Mouse (Mus musculus) heart, embryonic 13.5 days (tissue): ENCODE results near the gene Crip1. TPM values are rescaled to one million over a fixed set of nuclear protein-coding genes. Genes with fewer than 3 reads are reported as not detected.
"Not testable (repeated sequence)": the region's sequence is repeated elsewhere in the genome, so short reads cannot be mapped to it uniquely, and the experiment has no call there.

Experiments used
- ATAC-seq: fragments of 200-750 bp; cut with Nextera tagmentation; 2 replicates; pipeline ENCODE4 v1.8.0; 2017; ENCODE audit warnings: moderate TSS enrichment; ENCODE audit not compliant: insufficient number of reproducible peaks, low FRiP score, low TSS enrichment; ENCODE audit errors: extremely low read depth
- H3K27ac ChIP-seq: fragments of 300-500 bp; sonication (generic); replicated peaks from 2 replicates; pipeline ENCODE4 v1.5.1; 2015; ENCODE audit warnings: moderate library complexity, mild to moderate bottlenecking, inconsistent platforms
- H3K27me3 ChIP-seq: fragments of 300-500 bp; sonication (generic); replicated peaks from 2 replicates; pipeline ENCODE4 v1.6.1; 2015; ENCODE audit warnings: mild to moderate bottlenecking, inconsistent platforms
- H3K36me3 ChIP-seq: fragments of 300-500 bp; sonication (generic); 2 replicates; pipeline ENCODE4 v1.6.1; 2015; ENCODE audit warnings: mild to moderate bottlenecking, inconsistent platforms
- H3K4me1 ChIP-seq: fragments of 300-500 bp; sonication (generic); 2 replicates; pipeline ENCODE4 v1.6.1; 2015; ENCODE audit warnings: inconsistent platforms
- H3K4me2 ChIP-seq: fragments of 300-500 bp; sonication (generic); 2 replicates; pipeline ENCODE4 v1.6.1; 2015; ENCODE audit warnings: inconsistent platforms, mild to moderate bottlenecking, moderate library complexity
- H3K4me3 ChIP-seq: fragments of 300-500 bp; sonication (generic); 2 replicates; pipeline ENCODE4 v1.5.1; 2015; ENCODE audit warnings: moderate library complexity, mild to moderate bottlenecking, inconsistent platforms
- H3K9ac ChIP-seq: fragments of 300-500 bp; sonication (generic); 2 replicates; pipeline ENCODE4 v1.6.1; 2015; ENCODE audit warnings: inconsistent platforms, mild to moderate bottlenecking, moderate library complexity
- H3K9me3 ChIP-seq: fragments of 300-500 bp; sonication (generic); 2 replicates; pipeline ENCODE4 v1.6.1; 2016; ENCODE audit warnings: inconsistent platforms
- whole genome bisulfite sequencing: fragments of 180-500 bp; shearing (Covaris S2); methylation state at CpG from one replicate; pipeline ENCODE4 v1.1.7; 2015; ENCODE audit warnings: mixed read lengths; 5-methylcytosine and 5-hydroxymethylcytosine counted together
- polyA plus RNA-seq: library from polyadenylated mRNA; unstranded; fragments of >200 nt; fragmentation: Nextera tagmentation; extraction: Ambion mirVana; gene quantifications from 2 replicates; pipeline ENCODE4 v1.2.1, GENCODE M21; 2015

Crip1 gene
- polyA plus RNA-seq, 1 experiment from 2014 or later = 408 TPM

- H3K4me2 ChIP-seq = peak overlapping the region; percentile 91
- H3K4me3 ChIP-seq = peak overlapping the region; percentile 52
- H3K36me3 ChIP-seq = no peaks in the 10 kb centered on the region
- WGBS = 1% methylated on average over 56 of the region's 56 CpGs
- no peaks in the 10 kb centered on the region for H3K9me3 ChIP-seq
- peaks cover 59% of the 10 kb centered on the region for H3K27me3 ChIP-seq
- H3K9ac ChIP-seq = peak overlapping the region; percentile 67
- no peak for ATAC-seq
- no peak overlapping the region for H3K27ac ChIP-seq
- H3K4me1 ChIP-seq = peaks cover 26% of the 10 kb centered on the region
Measured at GRCm38 (mm10) chr12:113187584-113188295, 41.6 kb downstream of the Crip1 start.

GRCm38 (mm10) chr12:113188349-113189055, 42.4 kb downstream of the Crip1 start:
- 71% methylated on average over 51 of the region's 51 CpGs for WGBS
- Histone ChIP-seq H3K4me2 (peak overlapping the region; percentile 91), H3K4me3 (peak overlapping the region; percentile 52)

GRCm38 (mm10) chr12:113193423-113193822, 47.3 kb downstream of the Crip1 start:
- Histone ChIP-seq H3K4me2 (no peak overlapping the region), H3K9ac (no peak overlapping the region), H3K27me3 (peaks cover 9% of the 10 kb centered on the region), H3K4me1 (no peaks in the 10 kb centered on the region), H3K4me3 (no peak overlapping the region), H3K9me3 (peaks cover 5% of the 10 kb centered on the region; the same call in 1 of the 2 replicates), H3K36me3 (no peaks in the 10 kb centered on the region), H3K27ac (no peak overlapping the region)
- ATAC-seq = no peak
- WGBS = 53% methylated on average over 2 of the region's 2 CpGs

More at GRCm38 (mm10) chr12:113188349-113189055, 42.4 kb downstream of the Crip1 start:
- peaks cover 26% of the 10 kb centered on the region for H3K4me1 ChIP-seq
- no peak overlapping the region for H3K27ac ChIP-seq
- peaks cover 57% of the 10 kb centered on the region for H3K27me3 ChIP-seq
- ATAC-seq = no peak
- H3K9ac ChIP-seq = no peak overlapping the region
- H3K9me3 ChIP-seq = no peaks in the 10 kb centered on the region
- no peaks in the 10 kb centered on the region for H3K36me3 ChIP-seq

DNA sequence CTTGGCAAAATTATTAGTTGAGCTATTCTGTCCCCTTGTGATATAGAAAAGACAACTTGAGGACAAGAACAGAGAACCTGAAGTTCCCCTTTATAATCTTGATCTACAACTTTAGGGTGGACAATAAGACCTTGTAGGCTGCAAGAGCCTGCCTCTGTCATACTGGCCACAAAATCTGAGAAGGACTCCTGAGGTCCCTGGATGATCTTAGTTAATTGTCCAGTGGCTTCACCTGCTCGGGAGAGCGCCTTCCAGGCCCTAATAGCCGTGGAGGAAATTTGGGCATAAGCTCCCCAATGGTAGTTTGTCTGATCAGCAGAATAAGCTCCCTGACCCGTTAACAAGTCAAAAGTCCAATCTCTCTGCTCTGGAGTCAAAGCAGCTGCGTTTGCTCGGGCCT, 53.0 kb downstream of the Crip1 start:
- H3K9me3 ChIP-seq, H3K4me2 ChIP-seq, H3K27me3 ChIP-seq, H3K36me3 ChIP-seq, ATAC-seq, H3K9ac ChIP-seq, H3K4me1 ChIP-seq, H3K27ac ChIP-seq, H3K4me3 ChIP-seq: not testable (repeated sequence)
- 70% methylated on average over 3 of the region's 6 CpGs for WGBS

GRCm38 (mm10) chr12:113201301-113201700, 55.2 kb downstream of the Crip1 start:
- H3K9me3 ChIP-seq = peaks cover 4% of the 10 kb centered on the region; the same call in 1 of the 2 replicates
- WGBS = 78% methylated on average over 4 of the region's 4 CpGs
- no peak overlapping the region for H3K9ac ChIP-seq
- H3K4me1 ChIP-seq = no peaks in the 10 kb centered on the region
- H3K4me3 ChIP-seq = no peak overlapping the region
- H3K27me3 ChIP-seq = no peaks in the 10 kb centered on the region
- ATAC-seq = no peak
- H3K36me3 ChIP-seq = no peaks in the 10 kb centered on the region
- no peak overlapping the region for H3K4me2 ChIP-seq
- no peak overlapping the region for H3K27ac ChIP-seq

GRCm38 (mm10) chr12:113202008-113202407, 55.9 kb downstream of the Crip1 start:
- no peak overlapping the region for H3K9ac ChIP-seq
- no peak overlapping the region for H3K27ac ChIP-seq

More at GRCm38 (mm10) chr12:113202008-113202407, 55.9 kb downstream of the Crip1 start:
- Histone ChIP-seq H3K36me3 (no peaks in the 10 kb centered on the region), H3K9me3 (peaks cover 4% of the 10 kb centered on the region; the same call in 1 of the 2 replicates), H3K4me1 (no peaks in the 10 kb centered on the region), H3K4me3 (no peak overlapping the region), H3K4me2 (no peak overlapping the region), H3K27me3 (no peaks in the 10 kb centered on the region)
- ATAC-seq = no peak

Other genes with a start within 250 kb of the Crip1 start
- 2.5 and 2.7 TPM in 2 replicates for gene Jag2, start 216.5 kb upstream of the Crip1 start, polyA plus RNA-seq
- 45.3 and 47.2 TPM in 2 replicates for gene Nudt14, start 204.2 kb upstream of the Crip1 start, polyA plus RNA-seq
- gene Btbd6, start 169.8 kb upstream of the Crip1 start, polyA plus RNA-seq = 21.7 and 22.0 TPM in 2 replicates
- 32.5 and 35.5 TPM in 2 replicates for gene Brf1, start 145.6 kb upstream of the Crip1 start, polyA plus RNA-seq
- gene Pacs2, start 131.8 kb upstream of the Crip1 start, polyA plus RNA-seq = 7.0 and 7.7 TPM in 2 replicates
- gene Tex22, start 71.8 kb upstream of the Crip1 start, polyA plus RNA-seq = not detected in 2 replicates
- 11.2 and 11.9 TPM in 2 replicates for gene Mta1, start 48.0 kb upstream of the Crip1 start, polyA plus RNA-seq
- 1,302 and 1,499 TPM in 2 replicates for gene Crip2, start 6.1 kb upstream of the Crip1 start, polyA plus RNA-seq
- gene Tedc1, start 10.1 kb downstream of the Crip1 start, polyA plus RNA-seq = 20.6 and 21.8 TPM in 2 replicates
- 2.8 and 3.1 TPM in 2 replicates for gene Tmem121, start 39.6 kb downstream of the Crip1 start, polyA plus RNA-seq